Mouse (Mus musculus): Measurements from ENCODE around the gene Aspn. TPM values are rescaled to one million over a fixed set of nuclear protein-coding genes. Genes with fewer than 3 reads are reported as not detected.

Aspn gene
- 159 and 242 TPM in 2 replicates for polyA plus RNA-seq (2015; fragmentation: Nextera tagmentation; extraction: Ambion mirVana)

- peak within 1 kb of the TSS; percentile 18; the same call in 1 of the 2 replicates for H3K4me3 ChIP-seq
- H3K36me3 ChIP-seq: no peaks in the 10 kb centered on the region
- H3K27me3 ChIP-seq: no peaks in the 10 kb centered on the region
- ATAC-seq (ENCODE audit: insufficient number of reproducible peaks, low FRiP score, low TSS enrichment, low read depth): peak; percentile 59
- no peaks in the 10 kb centered on the region for H3K9me3 ChIP-seq
- H3K9ac ChIP-seq: no peak within 1 kb of the TSS
- H3K4me2 ChIP-seq: no peak within 1 kb of the TSS
- peak within 1 kb of the TSS; percentile 84; the same call in 1 of the 2 replicates for H3K27ac ChIP-seq
- H3K4me1 ChIP-seq: peaks cover 9% of the 10 kb centered on the region; the same call in 1 of the 2 replicates
- 23% methylated on average over 3 of the region's 3 CpGs for WGBS
These were observed at the start of gene Aspn for GRCm38 (mm10) chr13:49544279-49544678. Gene Aspn, plus strand, starts transcription at chr13:49544443.

- Histone ChIP-seq H3K9me3 (no peaks in the 10 kb centered on the region), H3K4me2 (0 out of 2 replicates have a peak within 1 kb of the TSS, but pooled peaks have one; percentile 8), H3K4me1 (no peaks in the 10 kb centered on the region; the same call in 1 of the 2 replicates), H3K4me3 (no peak within 1 kb of the TSS), H3K27me3 (no peaks in the 10 kb centered on the region), H3K9ac (no peak within 1 kb of the TSS), H3K36me3 (no peaks in the 10 kb centered on the region), H3K27ac (peak within 1 kb of the TSS; percentile 27; the same call in 1 of the 2 replicates)
- ATAC-seq (ENCODE audit: insufficient number of reproducible peaks, low FRiP score, low TSS enrichment, low read depth): no peak
- 34% methylated on average over 4 of the region's 4 CpGs for WGBS
These were observed 39.7 kb upstream of the Aspn start, which contains the start of gene Ecm2 for GRCm38 (mm10) chr13:49504510-49504909. Gene Ecm2, plus strand, starts transcription at chr13:49504810.

- no peak overlapping the region for H3K9ac ChIP-seq
- H3K27me3 ChIP-seq: no peaks in the 10 kb centered on the region
- no peaks in the 10 kb centered on the region for H3K36me3 ChIP-seq
- no peak for ATAC-seq (ENCODE audit: insufficient number of reproducible peaks, low FRiP score, low TSS enrichment, low read depth)
- H3K9me3 ChIP-seq: no peaks in the 10 kb centered on the region
- no peaks in the 10 kb centered on the region; the same call in 1 of the 2 replicates for H3K4me1 ChIP-seq
- WGBS: 74% methylated on average over 4 of the region's 4 CpGs
- no peak overlapping the region for H3K4me3 ChIP-seq
- 0 out of 2 replicates have a peak overlapping the region, but pooled peaks have one; percentile 8 for H3K4me2 ChIP-seq
- H3K27ac ChIP-seq: no peak overlapping the region
These were observed 38.5 kb upstream of the Aspn start for GRCm38 (mm10) chr13:49505776-49506175.

GRCm38 (mm10) chr13:49507176-49507575 is 37.1 kb upstream of the Aspn start:
- no peaks in the 10 kb centered on the region; the same call in 1 of the 2 replicates for H3K4me1 ChIP-seq
- WGBS: 61% methylated on average over 3 of the region's 3 CpGs
- no peak for ATAC-seq (ENCODE audit: insufficient number of reproducible peaks, low FRiP score, low TSS enrichment, low read depth)
- no peak overlapping the region for H3K27ac ChIP-seq
- H3K27me3 ChIP-seq: no peaks in the 10 kb centered on the region
- H3K36me3 ChIP-seq: no peaks in the 10 kb centered on the region
- H3K4me3 ChIP-seq: no peak overlapping the region
- no peaks in the 10 kb centered on the region for H3K9me3 ChIP-seq
- H3K4me2 ChIP-seq: no peak overlapping the region
- H3K9ac ChIP-seq: no peak overlapping the region

GRCm38 (mm10) chr13:49518761-49519160 is 25.5 kb upstream of the Aspn start:
- H3K9ac ChIP-seq: no peak overlapping the region
- no peaks in the 10 kb centered on the region for H3K9me3 ChIP-seq
- 0 out of 2 replicates have a peak, but pooled peaks cover 5% of the 10 kb centered on the region for H3K4me1 ChIP-seq
- H3K4me2 ChIP-seq: no peak overlapping the region
- no peak overlapping the region for H3K4me3 ChIP-seq
- no peaks in the 10 kb centered on the region for H3K27me3 ChIP-seq
- ATAC-seq (ENCODE audit: insufficient number of reproducible peaks, low FRiP score, low TSS enrichment, low read depth): no peak
- 56% methylated on average over 2 of the region's 2 CpGs for WGBS
- no peaks in the 10 kb centered on the region for H3K36me3 ChIP-seq
- no peak overlapping the region for H3K27ac ChIP-seq

GRCm38 (mm10) chr13:49526235-49526634 is 18.0 kb upstream of the Aspn start:
- Histone ChIP-seq H3K4me1 (no peaks in the 10 kb centered on the region), H3K27ac (no peak overlapping the region), H3K4me2 (no peak overlapping the region), H3K9me3 (no peaks in the 10 kb centered on the region), H3K9ac (no peak overlapping the region), H3K36me3 (no peaks in the 10 kb centered on the region), H3K4me3 (no peak overlapping the region), H3K27me3 (no peaks in the 10 kb centered on the region)
- ATAC-seq (ENCODE audit: insufficient number of reproducible peaks, low FRiP score, low TSS enrichment, low read depth): no peak
- 60% methylated on average over 2 of the region's 2 CpGs for WGBS

GRCm38 (mm10) chr13:49530636-49531035 is 13.6 kb upstream of the Aspn start:
- H3K4me1 ChIP-seq: no peaks in the 10 kb centered on the region
- H3K36me3 ChIP-seq: no peaks in the 10 kb centered on the region
- H3K9ac ChIP-seq: no peak overlapping the region
- H3K27ac ChIP-seq: no peak overlapping the region
- no peaks in the 10 kb centered on the region for H3K9me3 ChIP-seq
- no peak overlapping the region for H3K4me2 ChIP-seq
- no peaks in the 10 kb centered on the region for H3K27me3 ChIP-seq
- H3K4me3 ChIP-seq: no peak overlapping the region
- WGBS: 96% methylated on average over 4 of the region's 4 CpGs
- no peak for ATAC-seq (ENCODE audit: insufficient number of reproducible peaks, low FRiP score, low TSS enrichment, low read depth)

GRCm38 (mm10) chr13:49536946-49537345 is 7.3 kb upstream of the Aspn start:
- Histone ChIP-seq H3K4me3 (no peak overlapping the region), H3K9me3 (no peaks in the 10 kb centered on the region), H3K36me3 (no peaks in the 10 kb centered on the region), H3K27ac (no peak overlapping the region), H3K4me2 (no peak overlapping the region), H3K4me1 (peaks cover 3% of the 10 kb centered on the region; the same call in 1 of the 2 replicates), H3K9ac (no peak overlapping the region), H3K27me3 (no peaks in the 10 kb centered on the region)
- 100% methylated on average over 1 of the region's 1 CpGs for WGBS
- no peak for ATAC-seq (ENCODE audit: insufficient number of reproducible peaks, low FRiP score, low TSS enrichment, low read depth)

GRCm38 (mm10) chr13:49538693-49539092 is 5.5 kb upstream of the Aspn start:
- no peaks in the 10 kb centered on the region for H3K9me3 ChIP-seq
- peaks cover 4% of the 10 kb centered on the region; the same call in 1 of the 2 replicates for H3K4me1 ChIP-seq
- no peaks in the 10 kb centered on the region for H3K36me3 ChIP-seq
- H3K27ac ChIP-seq: 0 out of 2 replicates have a peak overlapping the region, but pooled peaks have one; percentile 35
- H3K9ac ChIP-seq: no peak overlapping the region
- no peak overlapping the region for H3K4me3 ChIP-seq
- H3K27me3 ChIP-seq: no peaks in the 10 kb centered on the region
- 59% methylated on average over 1 of the region's 1 CpGs for WGBS
- no peak for ATAC-seq (ENCODE audit: insufficient number of reproducible peaks, low FRiP score, low TSS enrichment, low read depth)
- no peak overlapping the region for H3K4me2 ChIP-seq

GRCm38 (mm10) chr13:49545646-49546045 is 1.4 kb downstream of the Aspn start:
- H3K4me3 ChIP-seq: peak overlapping the region; percentile 18
- peaks cover 9% of the 10 kb centered on the region; the same call in 1 of the 2 replicates for H3K4me1 ChIP-seq
- no peaks in the 10 kb centered on the region for H3K9me3 ChIP-seq
- ATAC-seq (ENCODE audit: insufficient number of reproducible peaks, low FRiP score, low TSS enrichment, low read depth): peak; percentile 78
- H3K36me3 ChIP-seq: no peaks in the 10 kb centered on the region
- no peaks in the 10 kb centered on the region for H3K27me3 ChIP-seq
- 26% methylated on average over 3 of the region's 3 CpGs for WGBS
- peak overlapping the region; percentile 84 for H3K27ac ChIP-seq
- no peak overlapping the region for H3K9ac ChIP-seq
- H3K4me2 ChIP-seq: peak overlapping the region; percentile 25; the same call in 1 of the 2 replicates

- Histone ChIP-seq H3K4me3 (peak overlapping the region; percentile 18), H3K27ac (peak overlapping the region; percentile 84), H3K9ac (0 out of 2 replicates have a peak overlapping the region, but pooled peaks have one; percentile 7), H3K27me3 (no peaks in the 10 kb centered on the region), H3K36me3 (no peaks in the 10 kb centered on the region), H3K4me2 (peak overlapping the region; percentile 19), H3K4me1 (peaks cover 6% of the 10 kb centered on the region; the same call in 1 of the 2 replicates), H3K9me3 (no peaks in the 10 kb centered on the region)
- 48% methylated on average over 1 of the region's 1 CpGs for WGBS
- ATAC-seq (ENCODE audit: insufficient number of reproducible peaks, low FRiP score, low TSS enrichment, low read depth): no peak
These were observed 2.3 kb downstream of the Aspn start for GRCm38 (mm10) chr13:49546517-49546916.

GRCm38 (mm10) chr13:49547563-49548150 is 3.4 kb downstream of the Aspn start:
- no peak for ATAC-seq (ENCODE audit: insufficient number of reproducible peaks, low FRiP score, low TSS enrichment, low read depth)
- H3K27ac ChIP-seq: peak overlapping the region; percentile 84

More at GRCm38 (mm10) chr13:49547563-49548150, 3.4 kb downstream of the Aspn start:
- H3K4me2 ChIP-seq: no peak overlapping the region
- H3K4me1 ChIP-seq: peaks cover 6% of the 10 kb centered on the region; the same call in 1 of the 2 replicates
- no peak overlapping the region for H3K4me3 ChIP-seq
- 63% methylated on average over 1 of the region's 1 CpGs for WGBS
- no peaks in the 10 kb centered on the region for H3K36me3 ChIP-seq
- no peaks in the 10 kb centered on the region for H3K27me3 ChIP-seq
- H3K9me3 ChIP-seq: no peaks in the 10 kb centered on the region
- H3K9ac ChIP-seq: no peak overlapping the region

Measured in limb, embryonic 15.5 days (tissue).